Mouse (Mus musculus) heart, postnatal 0 days (tissue): ENCODE measurements around the gene Rsph6a.

Source experiments
- CTCF ChIP-seq: IDR thresholded peaks from 2 replicates; pipeline ENCODE4 v1.5.1; 2016; ENCODE audit warnings: antibody characterized with exemption, control low read depth, low read depth
- EP300 ChIP-seq: IDR thresholded peaks from 2 replicates; pipeline ENCODE4 v1.6.1; 2016; ENCODE audit warnings: antibody characterized with exemption, low read depth

- TF ChIP-seq CTCF = no peak
- TF ChIP-seq EP300 = no peak
These were observed 29.8 kb downstream of the Rsph6a start for GRCm38 (mm10) chr7:19084277-19084771.
